Mouse (Mus musculus) MEL (cell line): ENCODE measurements at regions not wholly inside any gene's neighbourhood (a gene's known extent, or its start where the extent isn't known, plus 50 kb on each side); places are given as distances from the start of the nearest gene placed in this dataset.
"Not testable (repeated sequence)": the region's sequence is repeated elsewhere in the genome, so short reads cannot be mapped to it uniquely, and the experiment has no call there.

ENCODE experiments used
- DNase-seq: peaks from one replicate; pipeline ENCODE4 v3.0.0; 2011; ENCODE audit warnings: low read depth, low spot score
- H3K27ac ChIP-seq: 2 replicates; pipeline ENCODE4 v1.5.1; 2012; ENCODE audit warnings: low read depth, mild to moderate bottlenecking, control low read depth, low read length, moderate library complexity; ENCODE audit not compliant: control insufficient read depth
- H3K27me3 ChIP-seq, 2 experiments: fragments of 150-350 bp in 1 of 2; sonication (generic) in 1 of 2; 2 replicates each; pipeline ENCODE4 v1.6.1; 2012; ENCODE audit warnings: low read length in 2 of 2, mild to moderate bottlenecking in 2 of 2, improper control_type of control experiment in 1 of 2, moderate library complexity in 1 of 2; ENCODE audit not compliant: insufficient read depth in 2 of 2, control insufficient read depth in 1 of 2
- H3K36me3 ChIP-seq, 2 experiments: 2 replicates each; pipeline ENCODE4 v1.6.1; 2012 to 2014; ENCODE audit warnings: low read length in 2 of 2, improper control_type of control experiment in 1 of 2, inconsistent platforms in 1 of 2, mild to moderate bottlenecking in 1 of 2; ENCODE audit not compliant: insufficient read depth in 2 of 2, control insufficient read depth in 1 of 2
- H3K4me1 ChIP-seq, 2 experiments: fragments of 150-350 bp in 1 of 2; sonication (generic) in 1 of 2; 2 replicates each; pipeline ENCODE4 v1.6.1; 2012; ENCODE audit warnings: low read length in 2 of 2, improper control_type of control experiment in 1 of 2, mild to moderate bottlenecking in 1 of 2; ENCODE audit not compliant: insufficient read depth in 2 of 2, control insufficient read depth in 1 of 2
- H3K4me3 ChIP-seq, 2 experiments: fragments of 150-350 bp in 1 of 2; sonication (generic) in 1 of 2; 2 replicates each; pipeline ENCODE4 v1.5.1; 2012; ENCODE audit warnings: low read depth in 2 of 2, low read length in 2 of 2, mild to moderate bottlenecking in 2 of 2, moderate library complexity in 2 of 2, control low read depth in 1 of 2, improper control_type of control experiment in 1 of 2; ENCODE audit not compliant: control insufficient read depth in 1 of 2, insufficient read depth in 1 of 2
- H3K79me2 ChIP-seq: 2 replicates; pipeline ENCODE4 v1.6.1; 2012; ENCODE audit warnings: mild to moderate bottlenecking, low read length, moderate library complexity; ENCODE audit not compliant: control insufficient read depth, poor library complexity, insufficient read depth
- H3K9ac ChIP-seq: 2 replicates; pipeline ENCODE4 v1.6.1; 2012; ENCODE audit warnings: low read depth, mild to moderate bottlenecking, control low read depth, low read length, moderate library complexity; ENCODE audit not compliant: control insufficient read depth, poor library complexity, severe bottlenecking
- H3K9me3 ChIP-seq: fragments of 150-350 bp; sonication (generic); replicated peaks from 2 replicates; pipeline ENCODE4 v1.6.1; 2012; ENCODE audit warnings: mild to moderate bottlenecking, low read length, improper control_type of control experiment, moderate library complexity; ENCODE audit not compliant: insufficient read depth
- CHD2 ChIP-seq: IDR thresholded peaks from 2 replicates; pipeline ENCODE4 v1.6.1; 2011; ENCODE audit warnings: low read length, improper control_type of control experiment
- MAZ ChIP-seq: IDR thresholded peaks from 2 replicates; pipeline ENCODE4 v1.6.1; 2012; ENCODE audit warnings: low read depth, mild to moderate bottlenecking, inconsistent platforms, low read length, improper control_type of control experiment
- POLR2A ChIP-seq, 2 experiments: IDR thresholded peaks; 2 replicates each; pipeline ENCODE4 v1.6.1; 2011 to 2012; ENCODE audit warnings: low read length in 2 of 2, mild to moderate bottlenecking in 2 of 2, control low read depth in 1 of 2, improper control_type of control experiment in 1 of 2, low read depth in 1 of 2, moderate library complexity in 1 of 2; ENCODE audit not compliant: control insufficient read depth in 1 of 2, insufficient read depth in 1 of 2, poor library complexity in 1 of 2
- RAD21 ChIP-seq: IDR thresholded peaks from 2 replicates; pipeline ENCODE4 v1.6.1; 2011; ENCODE audit warnings: mild to moderate bottlenecking, low read depth, low read length, improper control_type of control experiment
- TCF12 ChIP-seq: IDR thresholded peaks from 2 replicates; pipeline ENCODE4 v1.6.1; 2014; ENCODE audit warnings: low read depth, mild to moderate bottlenecking, inconsistent platforms, low read length, improper control_type of control experiment, moderate library complexity
- USF1 ChIP-seq: IDR thresholded peaks from 2 replicates; pipeline ENCODE4 v1.6.1; 2014; ENCODE audit warnings: low read depth, mild to moderate bottlenecking, inconsistent platforms, low read length, improper control_type of control experiment, moderate library complexity
- ZKSCAN1 ChIP-seq: IDR thresholded peaks from 2 replicates; pipeline ENCODE4 v1.6.1; 2012; ENCODE audit warnings: low read depth, mild to moderate bottlenecking, inconsistent platforms, low read length, improper control_type of control experiment, moderate library complexity
- ZMIZ1 ChIP-seq: IDR thresholded peaks from 2 replicates; pipeline ENCODE4 v1.6.1; 2012; ENCODE audit warnings: low read depth, mild to moderate bottlenecking, inconsistent platforms, low read length, improper control_type of control experiment, moderate library complexity
- ZNF384 ChIP-seq: IDR thresholded peaks from 2 replicates; pipeline ENCODE4 v1.6.1; 2012; ENCODE audit warnings: low read depth, mild to moderate bottlenecking, inconsistent platforms, low read length, improper control_type of control experiment

DNA sequence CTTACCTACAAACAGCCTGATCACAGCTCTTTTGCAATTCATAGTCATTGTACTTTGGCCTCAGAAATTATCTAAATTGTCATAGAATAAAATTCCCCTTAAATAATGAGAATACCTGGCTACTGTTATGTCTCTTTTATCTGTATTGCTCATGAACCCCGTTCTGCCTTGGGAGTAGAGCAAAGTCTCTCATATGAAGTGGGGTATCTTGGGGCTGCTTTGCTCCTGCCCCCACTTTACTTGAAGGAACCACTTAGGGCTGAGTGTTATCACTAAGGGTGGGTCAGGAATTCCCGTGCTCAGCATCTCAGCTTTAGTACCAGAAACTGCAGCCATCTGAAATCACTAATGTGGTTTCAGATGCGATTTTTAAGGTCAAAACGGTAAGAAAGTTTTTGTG lies 170.3 kb upstream of the Sdr16c6 start:
- TF ChIP-seq USF1 = no peak
- TF ChIP-seq, all 39 proteins: peak for 0
- Histone ChIP-seq H3K4me1 (no peaks in the 10 kb centered on the region), H3K79me2 (no peaks in the 10 kb centered on the region), H3K9me3 (no peaks in the 10 kb centered on the region), H3K36me3 (no peaks in the 10 kb centered on the region), H3K27ac (no peak overlapping the region), H3K9ac (no peak overlapping the region), H3K4me3 (no peak overlapping the region), H3K27me3 (no peaks in the 10 kb centered on the region)
- DNase-seq = no peak

DNA sequence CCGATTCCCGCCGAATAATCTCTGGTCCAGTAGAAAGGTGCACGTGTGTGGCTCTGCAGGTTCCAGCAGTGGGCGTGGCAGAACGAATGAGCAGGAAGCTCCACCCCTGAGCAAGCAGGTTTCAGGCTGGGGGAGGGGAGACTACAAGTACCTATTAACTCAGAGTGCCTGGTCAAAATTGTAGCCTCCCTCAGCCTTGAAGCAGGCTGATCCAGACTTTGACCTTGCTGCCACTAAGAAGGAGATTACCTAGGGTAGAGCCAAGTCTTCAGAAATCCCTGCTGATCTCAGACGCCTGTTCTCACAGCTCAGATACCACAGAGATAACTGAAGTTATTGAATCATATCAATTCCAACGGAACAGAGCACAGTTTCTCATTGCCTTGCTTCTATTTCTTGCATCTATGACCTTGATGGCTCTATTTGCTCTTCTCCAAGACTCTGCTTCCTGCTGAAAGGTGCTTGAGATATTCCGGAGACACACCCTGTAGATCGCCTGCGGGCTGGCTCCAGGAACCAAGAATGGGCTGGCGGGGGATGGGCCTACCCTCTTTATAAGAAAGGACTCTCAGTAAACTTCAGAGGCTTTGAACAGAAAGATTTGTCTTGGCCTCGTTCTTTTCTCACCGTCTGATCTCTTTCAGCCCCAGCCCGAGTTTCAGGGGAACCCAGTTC lies 165.1 kb upstream of the Sdr16c6 start:
- H3K27ac ChIP-seq, DNase-seq, H3K9ac ChIP-seq: not testable (repeated sequence)

DNA sequence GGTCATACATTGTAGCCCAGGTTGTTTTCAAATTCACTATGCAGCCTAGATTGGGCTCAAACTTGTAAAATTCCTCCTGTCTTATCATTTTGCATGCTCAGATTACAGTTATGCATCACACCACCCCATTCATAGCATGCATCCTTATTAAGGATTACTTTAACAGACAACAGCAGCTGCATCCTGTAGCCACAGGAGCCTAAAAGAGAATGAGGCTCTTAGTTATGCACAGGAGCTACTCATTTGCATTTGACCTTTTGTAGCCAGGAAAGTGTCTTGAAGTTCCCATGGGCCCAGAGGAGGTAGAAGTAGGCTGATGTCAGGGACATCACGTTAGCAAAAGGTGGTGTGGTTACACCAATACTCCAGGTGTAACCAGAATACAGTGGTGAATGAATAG lies 148.9 kb upstream of the Sdr16c6 start:
- Histone ChIP-seq H3K4me1 (no peaks in the 10 kb centered on the region), H3K9me3 (no peaks in the 10 kb centered on the region), H3K27me3 (no peaks in the 10 kb centered on the region; a peak in 1 of 4 replicates), H3K4me3 (no peak overlapping the region), H3K36me3 (no peaks in the 10 kb centered on the region), H3K9ac (no peak overlapping the region), H3K27ac (no peak overlapping the region), H3K79me2 (no peaks in the 10 kb centered on the region)
- TF ChIP-seq ZMIZ1 (no peak), POLR2A (IDR thresholded peaks at IDR 0.05; ENCODE audit: control insufficient read depth in 1 of 2, insufficient read depth in 1 of 2, low read depth in 1 of 2, low read length in 2 of 2, poor library complexity in 1 of 2) (no peak), TCF12 (no peak), ZKSCAN1 (no peak), ZNF384 (no peak), CHD2 (no peak)
- DNase-seq = no peak

More for the DNA sequence above, 165.1 kb upstream of the Sdr16c6 start:
- H3K4me3 ChIP-seq, H3K79me2 ChIP-seq, H3K27me3 ChIP-seq, H3K36me3 ChIP-seq, H3K9me3 ChIP-seq, H3K4me1 ChIP-seq: not testable (repeated sequence)

DNA sequence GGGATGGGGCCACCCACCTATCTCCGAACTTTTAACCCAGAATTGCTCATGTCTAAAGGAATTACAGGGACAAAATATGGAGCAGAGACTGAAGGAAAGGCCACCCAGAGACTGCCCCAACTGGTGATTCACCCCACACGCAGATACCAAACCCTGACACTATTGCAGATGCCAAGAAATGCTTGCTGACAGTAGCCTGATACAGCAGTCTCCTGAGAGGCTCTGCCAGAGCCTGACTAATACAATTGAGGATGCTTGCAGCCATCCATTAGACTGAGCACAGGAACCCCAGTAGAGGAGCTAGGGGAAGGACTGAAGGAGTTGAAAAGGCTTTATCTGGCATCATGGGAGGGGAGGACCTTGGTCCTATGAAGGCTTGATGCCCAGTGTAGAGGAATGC lies 142.4 kb upstream of the Sdr16c6 start:
- Histone ChIP-seq H3K27me3 (no peaks in the 10 kb centered on the region), H3K9ac (no peak overlapping the region), H3K36me3 (no peaks in the 10 kb centered on the region), H3K27ac (no peak overlapping the region), H3K4me1 (no peaks in the 10 kb centered on the region), H3K79me2 (no peaks in the 10 kb centered on the region), H3K9me3 (no peaks in the 10 kb centered on the region), H3K4me3 (no peak overlapping the region)
- no peak for DNase-seq
- TF ChIP-seq RAD21 (no peak), TCF12 (no peak), MAZ (no peak)
